Mouse (Mus musculus) embryo, embryonic 10 days (tissue): ENCODE measurements around the gene Gdap1l1.
"Not testable (repeated sequence)": the region's sequence is repeated elsewhere in the genome, so short reads cannot be mapped to it uniquely, and the experiment has no call there.

Experiments
- DNase-seq: peaks from one replicate; pipeline ENCODE4 v3.0.0-alpha.2; 2015; ENCODE audit warnings: low spot score

Gdap1l1 gene

DNA sequence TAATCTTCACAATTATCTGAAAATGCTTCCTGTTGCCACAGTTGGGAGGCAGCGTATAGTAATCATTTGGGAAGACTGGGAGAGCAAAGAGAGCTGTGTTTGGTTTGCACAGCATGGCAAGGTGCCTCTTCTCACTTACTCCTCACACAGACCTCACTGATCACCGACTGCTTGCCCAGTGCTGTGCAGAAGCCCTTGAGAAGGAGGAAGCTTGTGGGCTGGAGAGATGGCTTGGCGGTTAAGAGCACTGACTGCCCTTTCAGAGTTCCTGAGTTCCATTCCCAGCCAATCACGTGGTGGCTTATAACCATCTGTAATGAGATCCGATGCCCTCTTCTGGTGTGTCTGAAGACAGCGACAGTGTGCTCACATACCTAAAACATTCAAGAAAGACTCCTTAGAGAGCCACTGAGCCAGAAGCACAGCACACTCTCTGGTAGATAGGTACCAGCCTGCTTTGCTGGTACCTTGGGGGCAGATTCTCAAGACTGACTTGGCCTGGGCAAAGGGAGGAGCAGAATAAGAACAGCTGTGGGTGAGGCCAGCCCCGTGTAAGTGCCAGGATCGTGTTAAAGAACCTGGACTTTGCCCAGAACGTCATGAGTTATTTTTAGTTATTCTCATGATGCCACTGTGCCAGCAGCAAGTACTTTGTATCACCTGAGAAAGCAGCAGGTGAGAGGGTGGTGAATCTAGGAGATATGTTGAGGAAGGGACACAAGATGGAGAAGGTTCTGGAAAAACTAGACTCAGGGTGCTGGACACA, 15.2 kb upstream of the Gdap1l1 start:
- no peak for DNase-seq

DNA sequence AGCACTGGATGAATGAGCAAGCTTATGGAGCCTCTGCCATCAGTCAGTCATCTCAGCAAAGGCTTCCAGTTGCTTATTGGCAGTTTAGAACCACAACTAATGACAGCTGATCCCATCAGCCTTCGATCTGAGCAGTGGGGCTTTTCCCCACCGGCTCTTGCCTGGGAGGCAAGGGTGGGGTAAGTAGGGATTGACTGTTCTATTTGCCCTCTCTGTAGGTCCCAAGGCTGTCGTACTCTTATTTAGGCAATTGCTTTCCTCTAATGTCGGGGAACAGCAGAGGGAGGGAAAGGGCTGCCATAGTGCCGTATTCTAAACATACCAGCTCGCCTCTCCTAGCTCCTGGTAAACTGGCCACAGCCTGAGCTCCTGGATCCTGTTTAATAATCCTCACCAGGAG, 13.7 kb upstream of the Gdap1l1 start, which contains the start of gene Oser1:
Gene Oser1 (minus strand): TSS at position 101 of the 400 bp plus-strand sequence.
- DNase-seq, result no peak

DNA sequence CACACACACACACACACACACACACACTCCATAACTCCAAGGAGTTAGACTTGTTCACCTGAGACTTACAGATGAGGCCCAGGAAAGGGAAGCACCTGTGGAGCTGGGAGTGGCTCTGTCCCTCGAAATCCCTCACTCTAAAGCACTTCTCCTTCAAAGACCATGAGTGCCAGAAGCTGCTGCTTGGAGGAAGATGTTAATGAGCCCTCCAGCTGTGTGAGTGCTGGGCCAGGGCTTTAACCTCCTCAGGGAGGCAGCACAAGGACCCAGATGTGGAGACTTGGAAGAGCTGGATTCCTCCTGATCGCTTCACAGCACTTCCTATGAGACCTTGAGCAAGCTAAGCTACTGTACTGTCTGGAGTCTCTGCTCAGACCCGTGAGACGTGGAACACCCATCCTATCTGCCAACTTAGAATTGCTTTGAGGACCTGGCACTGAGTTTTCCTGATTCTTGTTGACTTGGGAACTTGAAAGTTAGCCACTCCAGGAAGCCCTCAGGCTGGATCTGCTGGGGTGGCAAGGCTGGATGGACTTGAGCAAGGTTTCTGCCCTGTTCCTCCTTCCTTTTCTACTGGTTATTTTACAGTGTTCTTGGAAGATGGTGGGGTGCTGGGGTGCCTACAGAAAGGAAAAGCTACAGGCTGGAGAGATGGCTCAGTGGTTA, 9.8 kb upstream of the Gdap1l1 start:
- DNase-seq, result no peak

DNA sequence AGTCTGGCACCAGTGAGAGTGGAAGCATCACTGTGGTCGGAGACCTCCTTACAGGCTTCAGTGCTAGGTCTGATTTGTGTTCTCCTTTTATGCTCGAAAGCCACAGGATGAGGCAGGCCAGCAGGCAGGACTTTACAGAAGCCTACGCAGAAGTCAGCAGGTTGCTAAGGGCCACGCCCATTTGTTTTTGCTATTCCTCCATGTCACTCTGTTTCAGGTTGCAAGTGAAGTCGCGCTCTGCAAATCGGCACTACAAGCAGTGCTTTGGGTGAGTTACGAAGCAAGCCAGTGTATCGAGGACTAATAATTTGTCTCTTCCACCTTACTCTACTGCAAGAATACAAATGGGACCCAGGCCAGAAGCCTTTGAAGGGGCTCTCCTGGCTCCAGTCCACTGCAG, 7.0 kb upstream of the Gdap1l1 start:
- no peak for DNase-seq

DNA sequence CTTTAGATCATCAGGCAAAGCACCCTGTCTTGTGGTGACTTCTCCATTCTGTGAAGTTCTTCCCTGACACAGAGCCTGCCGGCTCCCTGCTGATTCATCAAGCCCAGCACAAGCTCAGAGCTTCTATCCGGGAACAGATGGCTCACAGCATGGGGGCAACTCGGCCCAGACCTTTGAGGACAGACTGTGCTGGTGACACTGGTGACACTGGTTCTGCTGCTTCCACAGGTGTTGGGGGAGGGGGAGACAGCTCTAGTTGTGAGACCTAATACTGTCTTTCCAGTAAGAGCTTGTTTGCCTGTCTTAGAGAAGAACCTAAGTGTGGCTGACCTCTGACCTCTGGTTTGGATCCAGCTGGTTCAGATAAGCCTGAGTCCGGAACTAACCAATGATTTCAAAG, 4.3 kb upstream of the Gdap1l1 start:
- DNase-seq, result peak; percentile 14

DNA sequence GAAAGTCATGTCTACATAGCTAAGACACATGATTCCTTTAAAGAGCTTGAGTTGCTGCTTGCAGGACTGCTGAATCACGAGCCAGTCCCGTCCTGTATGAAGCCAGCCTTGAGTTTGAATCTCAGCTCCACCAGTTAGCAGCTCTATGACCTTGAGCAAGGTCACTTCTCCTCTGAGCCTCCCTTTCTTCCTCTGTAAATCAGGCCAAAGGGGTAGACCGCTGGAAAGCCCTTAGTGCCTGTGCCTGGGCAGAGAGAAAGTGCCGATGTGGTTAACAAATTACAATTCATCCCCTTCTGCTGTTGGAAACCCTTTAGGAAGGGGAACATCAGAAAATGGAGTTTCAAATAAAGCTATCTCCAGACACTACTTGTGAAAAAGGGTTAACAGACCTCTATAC, 476 bp upstream of the Gdap1l1 start:
- no peak for DNase-seq

DNA sequence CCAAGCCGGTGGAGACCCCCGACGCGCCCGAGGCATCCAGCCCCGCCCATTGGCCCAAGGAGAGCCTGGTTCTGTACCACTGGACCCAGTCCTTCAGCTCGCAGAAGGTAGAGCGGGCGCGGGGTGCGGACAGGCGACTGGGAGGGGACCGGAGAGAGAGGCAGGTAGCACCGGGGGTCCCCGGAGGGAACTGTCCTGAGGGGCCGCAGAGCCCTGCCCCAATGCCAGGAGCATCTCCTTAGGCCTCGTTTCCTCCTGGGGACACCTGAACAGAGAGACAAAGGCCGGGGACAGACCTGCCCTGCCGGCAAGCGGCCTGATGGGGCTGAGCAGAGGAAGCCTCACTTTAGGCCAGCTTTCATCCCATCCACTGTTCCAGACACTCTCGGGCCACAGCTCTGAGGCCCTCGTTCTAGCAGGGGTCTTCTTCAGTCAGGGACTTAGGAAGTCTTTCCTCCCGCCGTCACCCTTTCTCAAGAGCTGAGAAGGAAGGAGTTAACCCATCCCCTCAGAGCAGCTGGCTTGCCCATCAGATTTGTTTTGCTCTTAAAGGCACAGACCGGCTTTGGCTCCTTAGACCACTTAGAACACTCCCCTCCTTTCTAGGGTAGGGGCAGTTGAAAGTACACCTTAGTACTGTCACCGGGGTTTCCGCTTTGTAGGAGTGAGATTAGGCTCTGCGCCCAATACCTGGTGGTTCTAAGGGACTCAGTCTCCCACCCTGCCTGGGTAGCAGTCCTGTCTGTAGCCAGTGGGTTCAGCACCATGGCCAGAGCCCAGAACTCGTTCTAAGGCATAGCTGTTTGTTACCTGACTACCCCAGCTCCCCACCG, 559 bp downstream of the Gdap1l1 start:
- peak; percentile 87 for DNase-seq

DNA sequence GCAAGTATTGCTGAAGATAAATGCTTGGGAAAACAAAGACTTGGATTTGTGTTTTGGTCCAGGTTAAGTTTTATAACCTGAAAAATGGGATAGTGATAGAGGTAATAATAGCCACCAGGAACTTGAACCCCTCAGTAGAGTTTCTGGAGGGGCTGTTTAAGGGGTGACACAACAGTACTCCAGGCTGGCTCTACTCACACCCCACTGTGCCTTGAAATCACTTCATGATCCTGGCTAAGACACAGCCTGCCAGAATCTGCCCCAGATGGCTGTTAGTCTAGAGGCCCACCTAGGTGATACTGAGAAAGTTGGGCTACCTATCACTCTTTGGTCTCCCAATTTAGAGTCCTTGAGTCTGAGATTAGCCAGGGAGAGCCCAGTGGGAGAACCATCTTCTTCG, 1.2 kb downstream of the Gdap1l1 start:
- no peak for DNase-seq

DNA sequence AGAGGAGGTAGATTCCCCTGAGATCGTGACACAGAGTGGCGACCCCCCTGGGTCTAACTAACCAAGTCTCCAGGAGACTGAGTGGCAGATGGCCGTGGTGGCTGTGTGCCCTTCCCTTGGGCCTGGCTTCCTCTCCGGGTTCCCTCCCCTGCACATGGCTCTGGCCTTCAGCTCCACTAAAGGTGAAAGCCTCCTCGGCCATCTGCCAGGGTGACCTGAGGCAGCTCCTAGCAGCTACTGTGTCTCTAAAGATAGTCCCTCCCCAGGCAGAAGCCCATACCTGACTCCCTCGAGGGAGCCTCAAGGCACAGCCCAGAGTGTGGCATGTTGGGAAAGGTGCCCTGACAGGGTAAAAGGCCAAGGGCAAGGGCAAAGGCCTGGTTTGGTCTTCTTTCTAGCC, 5.3 kb downstream of the Gdap1l1 start:
- no peak for DNase-seq

DNA sequence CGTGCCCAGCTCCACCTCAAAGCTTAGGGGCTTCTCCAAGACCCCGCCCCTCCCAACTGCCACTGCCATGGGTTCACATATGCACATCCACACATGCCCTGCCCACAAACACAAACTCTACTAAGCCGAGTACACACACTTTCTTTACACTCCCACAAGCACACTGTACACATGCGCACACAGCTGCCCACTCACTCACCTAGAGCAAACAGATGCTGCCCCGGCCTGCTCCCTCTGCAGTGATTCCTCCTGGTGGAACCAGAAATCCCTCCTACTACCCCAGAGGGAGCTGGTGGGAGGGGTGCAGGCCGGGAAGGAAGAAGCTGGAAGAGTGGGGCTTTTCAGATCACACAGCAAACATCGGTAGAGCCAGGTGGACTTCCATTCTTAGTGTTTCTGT, 5.7 kb downstream of the Gdap1l1 start:
- no peak for DNase-seq

DNA sequence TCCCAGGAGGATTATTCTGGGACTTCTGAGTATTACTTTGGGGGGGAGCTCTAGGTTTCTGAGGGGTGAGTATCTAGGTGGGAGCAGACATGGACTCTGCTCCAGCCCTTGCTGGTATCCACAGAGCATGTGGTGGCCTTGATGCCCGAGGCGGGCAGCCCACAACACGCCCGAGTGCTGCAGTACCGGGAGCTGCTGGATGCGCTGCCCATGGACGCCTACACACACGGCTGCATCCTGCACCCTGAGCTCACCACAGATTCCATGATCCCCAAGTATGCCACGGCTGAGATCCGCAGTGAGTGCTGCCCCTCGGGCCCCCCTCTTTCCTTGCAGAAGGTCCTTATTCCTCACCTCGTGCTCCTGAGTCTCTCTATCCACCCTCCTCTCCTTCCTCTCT, 9.1 kb downstream of the Gdap1l1 start:
- no peak for DNase-seq

DNA sequence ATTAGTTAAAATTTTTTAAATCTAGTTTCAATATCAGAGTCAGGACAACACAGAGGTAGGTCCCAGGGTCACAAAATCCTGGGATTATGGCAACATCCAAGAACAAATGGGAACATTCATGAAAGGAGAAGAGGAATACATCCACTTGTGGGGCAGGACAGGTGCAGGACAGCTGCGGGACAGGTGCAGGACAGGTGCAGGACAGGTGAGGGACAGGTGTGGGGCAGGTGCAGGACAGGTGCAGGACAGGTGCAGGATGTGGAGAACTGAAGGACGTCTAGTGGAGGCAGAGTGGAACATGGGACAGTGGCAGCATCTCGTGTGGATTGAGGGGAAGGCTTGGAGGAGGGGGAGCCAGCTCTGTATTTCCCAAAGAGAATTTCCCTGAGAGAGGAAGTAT, 11.0 kb downstream of the Gdap1l1 start:
- no peak for DNase-seq

DNA sequence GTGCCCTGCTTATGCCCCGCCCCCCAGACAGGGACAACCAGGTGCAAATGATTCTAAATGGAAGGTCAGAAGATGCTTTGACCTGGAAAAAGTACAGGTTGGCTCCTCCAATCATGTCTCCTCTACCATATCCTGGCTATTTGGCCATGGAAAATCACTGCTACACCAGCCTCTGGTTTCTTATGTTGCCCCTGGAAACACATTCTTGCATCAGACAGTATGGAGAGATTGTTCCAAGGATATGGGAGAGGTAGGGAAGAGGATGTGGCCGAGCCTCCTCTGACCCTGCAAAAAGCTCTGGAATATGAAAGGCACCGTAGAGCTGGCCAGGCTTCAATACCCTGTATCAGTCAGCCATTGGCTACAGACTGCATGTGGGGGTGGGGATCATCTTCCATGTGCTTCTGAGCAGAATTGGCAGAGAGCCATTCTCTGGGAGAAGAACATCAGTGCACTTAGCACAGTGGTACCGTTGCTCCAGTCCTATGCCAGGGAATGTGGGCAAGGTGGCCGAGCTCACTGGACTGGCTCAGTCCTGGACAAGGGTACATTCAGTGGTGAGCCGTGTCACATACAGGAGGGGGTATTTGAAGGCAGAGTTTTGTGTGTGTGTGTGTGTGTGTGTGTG, 12.5 kb downstream of the Gdap1l1 start:
- DNase-seq, result no peak

DNA sequence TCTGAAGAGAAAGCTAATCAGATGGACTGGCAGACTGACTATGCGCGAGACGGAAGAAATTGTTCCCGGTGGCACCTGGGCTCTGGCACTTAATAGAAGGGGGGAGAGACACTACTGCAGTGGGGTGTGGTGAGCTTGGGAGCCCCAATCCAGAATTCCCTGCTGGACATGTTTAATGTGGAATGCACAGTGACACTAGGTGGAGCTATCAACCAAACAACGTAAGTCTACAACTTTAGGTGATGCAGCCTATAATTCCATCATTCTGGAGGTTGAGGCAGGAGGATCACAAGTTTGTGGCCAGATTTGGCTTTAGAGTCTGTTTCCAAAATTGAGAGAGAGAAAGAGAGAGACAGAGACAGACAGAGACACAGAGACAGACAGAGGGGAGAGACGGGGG, 14.5 kb downstream of the Gdap1l1 start:
- DNase-seq, result no peak

DNA sequence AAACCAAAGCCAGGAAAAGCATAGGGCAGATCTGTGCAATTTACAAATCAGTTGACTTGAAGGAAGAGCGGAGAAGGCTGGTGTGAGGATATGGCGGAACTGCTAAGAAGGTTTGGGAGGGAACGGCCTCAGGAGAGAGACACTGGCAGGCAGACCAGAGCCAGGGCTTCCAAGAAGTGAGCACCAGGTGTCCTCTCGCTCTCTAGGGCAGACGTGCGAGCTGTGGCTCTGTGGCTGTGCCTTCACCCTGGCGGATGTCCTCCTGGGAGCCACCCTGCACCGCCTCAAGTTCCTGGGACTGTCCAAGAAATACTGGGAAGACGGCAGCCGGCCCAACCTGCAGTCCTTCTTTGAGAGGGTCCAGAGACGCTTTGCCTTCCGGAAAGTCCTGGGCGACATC, 15.1 kb downstream of the Gdap1l1 start:
- DNase-seq, result no peak

DNA sequence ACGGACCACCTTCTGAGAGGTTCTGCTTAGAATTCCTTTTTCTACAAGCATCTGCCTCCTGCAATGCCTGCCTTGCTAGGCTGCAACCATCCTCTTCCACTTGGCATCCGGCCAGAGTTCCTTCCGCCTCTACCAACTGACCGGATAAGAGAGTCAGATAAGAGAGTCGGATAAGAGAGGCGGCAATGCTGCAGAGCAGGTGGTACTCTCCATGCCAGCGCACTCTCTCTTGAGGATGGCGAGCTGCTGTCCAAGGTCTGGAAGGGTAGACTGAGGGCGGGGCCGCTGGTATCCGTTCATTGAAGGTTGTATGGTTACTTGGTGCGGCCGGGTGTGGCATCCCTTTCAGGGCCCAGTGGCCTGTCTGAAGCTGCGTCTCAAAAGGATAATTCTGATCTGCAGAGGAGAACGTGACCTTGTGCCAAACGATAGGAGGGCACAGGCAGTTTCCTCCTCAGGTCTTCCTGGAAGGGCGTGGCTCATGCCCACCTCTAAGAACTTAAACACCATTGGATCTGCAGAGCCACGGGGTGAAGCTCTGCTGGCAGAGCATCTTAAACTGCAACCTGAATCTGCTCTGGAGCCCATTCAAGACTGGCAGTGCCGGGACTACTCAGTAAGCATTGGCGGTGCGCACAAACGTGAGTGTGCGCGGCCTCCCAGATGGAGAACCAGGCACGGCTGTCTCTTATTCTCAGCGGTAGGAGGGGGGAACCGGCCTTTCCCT, 20.4 kb downstream of the Gdap1l1 start:
- DNase-seq, result no peak

DNA sequence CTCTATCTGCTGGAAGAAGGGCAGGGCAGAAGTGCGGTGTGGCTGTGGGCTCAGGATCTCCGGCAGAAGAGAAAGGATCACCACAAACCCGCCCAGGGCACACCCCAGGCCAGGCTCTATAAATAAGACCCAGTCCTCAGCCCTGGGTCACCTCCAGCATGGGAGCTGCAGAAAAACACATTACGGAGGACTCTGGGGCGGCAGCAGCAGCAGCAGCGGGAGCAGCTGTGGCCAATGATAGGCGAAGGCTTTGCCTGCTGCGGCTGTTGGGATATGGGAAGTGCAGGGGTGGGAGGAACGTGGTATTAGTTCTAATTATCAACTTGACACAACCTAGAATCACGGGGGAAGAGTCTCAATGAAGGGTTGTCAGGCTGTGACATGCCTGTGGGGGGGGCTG, 21.1 kb downstream of the Gdap1l1 start:
- DNase-seq, result no peak

DNA sequence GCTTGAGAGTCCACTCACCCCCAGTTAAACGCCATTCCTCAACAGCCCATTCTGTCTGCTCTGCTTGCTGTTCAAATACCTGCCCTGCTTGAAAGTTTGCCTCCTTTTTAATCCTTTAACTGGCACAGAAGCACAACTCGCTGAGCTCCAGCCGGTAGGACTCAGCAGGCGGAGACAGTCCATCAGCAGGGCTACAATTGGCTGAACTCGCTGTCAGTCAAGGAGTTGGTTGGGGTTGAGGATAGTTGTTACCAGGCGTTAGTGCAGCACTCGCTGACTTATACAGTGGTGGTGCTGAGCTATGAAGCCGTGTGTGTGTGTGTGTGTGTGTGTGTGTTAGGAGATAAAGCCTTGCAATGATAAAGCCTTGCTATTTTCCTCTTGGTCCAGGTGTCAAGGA, 22.3 kb downstream of the Gdap1l1 start:
- DNase-seq, result no peak

DNA sequence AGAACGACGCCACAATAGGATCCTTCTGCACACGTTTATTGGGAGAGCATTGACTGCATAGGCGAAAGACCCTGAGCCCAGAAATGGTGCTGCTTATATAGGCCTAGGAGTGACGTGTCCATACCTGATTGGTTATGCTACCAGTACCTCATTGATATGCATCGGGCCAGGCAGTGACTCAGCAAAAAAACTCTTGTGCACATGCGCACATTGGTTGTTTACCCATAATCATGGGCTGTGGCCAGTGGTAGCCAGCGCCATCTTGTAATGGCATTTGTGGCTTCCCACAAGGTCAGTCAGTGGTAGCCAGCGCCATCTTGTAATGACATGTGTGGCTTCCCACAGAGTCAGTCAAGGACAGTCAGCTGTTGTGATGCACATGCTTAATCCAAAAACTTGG, 23.0 kb downstream of the Gdap1l1 start:
- DNase-seq, result not testable (repeated sequence)

DNA sequence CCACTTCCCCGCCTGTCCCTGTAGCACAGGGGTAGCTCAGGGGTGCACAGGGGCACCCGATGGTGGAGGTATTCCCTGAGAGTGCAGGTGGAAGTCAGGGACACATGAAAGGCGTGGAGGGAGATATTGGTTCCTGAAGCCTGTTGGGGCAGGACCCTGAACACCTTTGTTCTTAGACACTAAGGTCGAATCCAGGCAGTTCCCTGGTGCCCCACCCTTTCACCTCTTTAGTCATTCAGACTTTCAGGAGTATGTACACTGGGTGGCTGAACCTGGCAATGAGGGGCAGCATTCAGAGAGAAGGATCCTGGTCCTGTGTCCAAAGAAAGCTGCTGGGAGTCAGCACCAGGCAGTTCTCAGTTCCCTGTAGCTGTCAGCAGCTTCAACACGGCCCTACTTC, 24.1 kb downstream of the Gdap1l1 start:
- no peak for DNase-seq

DNA sequence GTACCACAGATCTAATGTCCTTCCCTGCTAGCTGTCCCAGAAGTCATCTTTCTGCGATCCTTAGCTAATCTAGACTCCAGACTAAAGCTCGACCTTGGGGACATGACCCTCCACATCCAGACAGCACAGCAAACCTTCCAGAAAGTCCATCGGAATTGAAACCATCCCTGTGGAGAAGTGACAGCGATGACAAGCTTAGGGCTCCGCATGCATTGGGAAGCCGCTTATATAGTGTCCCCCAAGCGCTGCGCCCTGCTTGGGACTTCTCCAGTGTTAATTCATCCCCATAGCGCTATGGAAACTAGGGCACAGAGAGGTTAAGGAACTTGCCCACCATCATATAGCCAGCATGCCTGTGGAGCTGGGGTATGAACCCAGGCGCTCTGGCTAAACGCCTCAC, 24.5 kb downstream of the Gdap1l1 start:
- DNase-seq, result no peak

DNA sequence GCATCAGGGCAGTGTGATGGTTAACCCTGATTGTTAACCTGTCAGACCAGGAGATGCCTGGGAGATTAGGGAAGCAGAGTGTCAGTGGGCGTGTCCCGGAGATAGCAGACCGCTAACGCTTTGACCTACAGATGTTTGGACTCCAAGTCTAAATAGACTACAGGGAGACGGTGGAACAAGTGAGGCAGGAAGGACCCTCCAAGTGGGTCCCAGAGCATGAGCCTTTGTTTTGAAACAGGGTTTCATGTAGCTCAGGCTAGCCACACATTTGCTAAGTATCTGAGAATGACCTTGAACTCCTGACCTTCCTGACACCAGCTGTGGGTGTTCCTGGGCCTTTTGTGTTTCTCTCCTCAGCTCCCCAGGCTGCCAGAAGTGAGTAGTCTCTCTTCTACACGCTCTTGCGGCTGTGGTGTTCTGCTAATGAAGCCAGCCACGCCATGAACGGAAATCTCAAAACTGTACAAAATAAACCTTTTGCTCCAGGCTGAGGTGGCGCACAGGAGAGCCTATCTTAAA, 25.0 kb downstream of the Gdap1l1 start:
- DNase-seq, result no peak
